Mouse (Mus musculus): Measurements from ENCODE around the gene Kcnq2. TPM values are rescaled to one million over a fixed set of nuclear protein-coding genes. Genes with fewer than 3 reads are reported as not detected.
A peak's percentile ranks its signal among the peaks of the same experiment; 100 is the strongest.

Kcnq2 gene
- polyA plus RNA-seq, 1 experiment from 2014 or later: 13.9 TPM

DNA sequence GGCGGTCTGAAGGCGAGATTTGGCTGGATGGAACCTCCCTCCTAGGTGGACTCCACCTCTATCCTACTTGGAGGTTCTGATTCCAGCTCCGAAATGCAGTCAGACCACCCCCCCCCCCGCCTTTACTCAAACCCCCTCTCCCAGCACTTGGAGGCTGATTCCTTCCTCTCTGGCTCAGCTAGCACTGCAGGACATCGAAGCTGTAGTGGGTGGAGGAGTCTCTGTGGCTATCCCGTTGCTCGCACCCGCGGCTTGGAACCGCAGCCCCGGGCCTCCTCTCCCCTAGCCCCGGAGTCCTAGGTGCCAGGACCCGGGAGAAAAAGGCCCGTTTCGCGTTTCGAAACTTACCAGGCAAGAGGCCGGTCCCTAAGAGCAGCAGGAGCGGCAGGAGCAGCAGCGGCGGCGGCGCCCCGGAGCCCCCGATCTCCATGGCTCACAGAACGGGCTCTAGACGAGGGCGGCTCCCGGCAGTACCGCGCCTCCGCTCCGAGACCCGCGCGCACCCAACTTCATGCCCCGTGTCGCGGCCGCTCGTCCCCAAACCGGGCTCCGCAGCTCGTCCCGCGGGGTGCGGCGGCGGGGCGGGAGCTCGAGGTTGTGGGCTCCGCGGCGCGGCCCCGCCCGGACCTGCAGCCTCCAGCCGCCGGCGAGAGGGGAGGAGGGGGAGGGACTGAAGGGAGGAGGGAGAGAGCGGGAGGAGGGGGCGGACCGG lies 96.3 kb downstream of the Kcnq2 start:
- H3K4me1 ChIP-seq (replicated peaks; ENCODE audit: control insufficient read depth, insufficient read depth, low read length): peaks cover 31% of the 10 kb centered on the region
- H3K4me3 ChIP-seq (ENCODE audit: low read depth, low read length): peak overlapping the region; percentile 62
- H3K27me3 ChIP-seq (ENCODE audit: control insufficient read depth, insufficient read depth, low read length): peaks cover 16% of the 10 kb centered on the region
- no peaks in the 10 kb centered on the region for H3K36me3 ChIP-seq (ENCODE audit: control insufficient read depth, insufficient read depth, low read length)
- DNase-seq (ENCODE audit: low spot score): peak; percentile 80
- peak; percentile 47; the same call in 1 of the 2 replicates for ATAC-seq (replicated peaks; ENCODE audit: low FRiP score)
- WGBS: under 1% methylated on average over 63 of the region's 63 CpGs
- H3K4me2 ChIP-seq (ENCODE audit: low read depth, low read length, severe bottlenecking): peak overlapping the region; percentile 94
- no peak overlapping the region for H3K27ac ChIP-seq (ENCODE audit: low read depth, low read length)
- H3K9me3 ChIP-seq (ENCODE audit: control insufficient read depth, low read length): no peaks in the 10 kb centered on the region
- peak overlapping the region; percentile 72 for H3K9ac ChIP-seq (ENCODE audit: low read length)

- WGBS: 86% methylated on average over 6 of the region's 6 CpGs
- Histone ChIP-seq H3K9me3 (ENCODE audit: control insufficient read depth, low read length) (no peaks in the 10 kb centered on the region), H3K36me3 (ENCODE audit: control insufficient read depth, insufficient read depth, low read length) (no peaks in the 10 kb centered on the region), H3K27ac (ENCODE audit: low read depth, low read length) (no peak overlapping the region), H3K9ac (ENCODE audit: low read length) (no peak overlapping the region), H3K4me3 (ENCODE audit: low read depth, low read length) (no peak overlapping the region), H3K4me2 (ENCODE audit: low read depth, low read length, severe bottlenecking) (no peak overlapping the region), H3K27me3 (ENCODE audit: control insufficient read depth, insufficient read depth, low read length) (peaks cover 16% of the 10 kb centered on the region), H3K4me1 (replicated peaks; ENCODE audit: control insufficient read depth, insufficient read depth, low read length) (peaks cover 13% of the 10 kb centered on the region)
- ATAC-seq (replicated peaks; ENCODE audit: low FRiP score) (no peak), DNase-seq (ENCODE audit: low spot score) (no peak)
Measured at GRCm38 (mm10) chr2:181036561-181036960, 98.5 kb downstream of the Kcnq2 start.

GRCm38 (mm10) chr2:181035186-181035585 lies 99.9 kb downstream of the Kcnq2 start:
- H3K9ac ChIP-seq (ENCODE audit: low read length): no peak overlapping the region
- H3K4me3 ChIP-seq (ENCODE audit: low read depth, low read length): no peak overlapping the region
- no peak overlapping the region for H3K27ac ChIP-seq (ENCODE audit: low read depth, low read length)
- H3K4me2 ChIP-seq (ENCODE audit: low read depth, low read length, severe bottlenecking): no peak overlapping the region
- no peaks in the 10 kb centered on the region for H3K36me3 ChIP-seq (ENCODE audit: control insufficient read depth, insufficient read depth, low read length)
- H3K27me3 ChIP-seq (ENCODE audit: control insufficient read depth, insufficient read depth, low read length): peaks cover 12% of the 10 kb centered on the region
- H3K9me3 ChIP-seq (ENCODE audit: control insufficient read depth, low read length): no peaks in the 10 kb centered on the region
- DNase-seq (ENCODE audit: low spot score) (no peak), ATAC-seq (replicated peaks; ENCODE audit: low FRiP score) (no peak)
- WGBS: 86% methylated on average over 7 of the region's 7 CpGs
- H3K4me1 ChIP-seq (replicated peaks; ENCODE audit: control insufficient read depth, insufficient read depth, low read length): peaks cover 10% of the 10 kb centered on the region

DNA sequence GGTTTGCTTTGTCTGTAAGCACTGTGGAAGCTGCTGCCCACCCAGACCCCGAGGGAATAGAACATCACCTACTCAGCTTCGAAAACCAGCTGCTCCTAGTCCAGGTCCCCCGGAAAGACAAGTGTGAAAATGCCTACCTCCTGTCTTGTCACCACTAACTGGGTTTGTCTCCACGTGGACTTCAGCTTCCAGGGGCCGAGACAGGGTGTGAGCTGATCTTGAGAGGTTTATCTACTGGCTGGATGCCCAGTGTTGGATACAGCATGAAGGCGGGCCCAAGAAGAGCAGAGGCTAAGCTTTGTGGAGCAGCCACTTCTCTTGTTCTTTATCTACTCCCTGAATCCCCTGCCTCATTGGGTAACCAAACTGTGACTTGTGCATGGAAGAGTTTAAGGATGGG lies 101.8 kb downstream of the Kcnq2 start:
- ATAC-seq (replicated peaks; ENCODE audit: low FRiP score) (no peak), DNase-seq (ENCODE audit: low spot score) (no peak)
- Histone ChIP-seq H3K4me3 (ENCODE audit: low read depth, low read length) (no peak overlapping the region), H3K27ac (ENCODE audit: low read depth, low read length) (no peak overlapping the region), H3K4me1 (replicated peaks; ENCODE audit: control insufficient read depth, insufficient read depth, low read length) (peaks cover 5% of the 10 kb centered on the region), H3K9me3 (ENCODE audit: control insufficient read depth, low read length) (no peaks in the 10 kb centered on the region), H3K9ac (ENCODE audit: low read length) (no peak overlapping the region), H3K4me2 (ENCODE audit: low read depth, low read length, severe bottlenecking) (no peak overlapping the region), H3K27me3 (ENCODE audit: control insufficient read depth, insufficient read depth, low read length) (peaks cover 5% of the 10 kb centered on the region; the same call in 1 of the 2 replicates), H3K36me3 (ENCODE audit: control insufficient read depth, insufficient read depth, low read length) (no peaks in the 10 kb centered on the region)
- WGBS: 79% methylated on average over 6 of the region's 6 CpGs

DNA sequence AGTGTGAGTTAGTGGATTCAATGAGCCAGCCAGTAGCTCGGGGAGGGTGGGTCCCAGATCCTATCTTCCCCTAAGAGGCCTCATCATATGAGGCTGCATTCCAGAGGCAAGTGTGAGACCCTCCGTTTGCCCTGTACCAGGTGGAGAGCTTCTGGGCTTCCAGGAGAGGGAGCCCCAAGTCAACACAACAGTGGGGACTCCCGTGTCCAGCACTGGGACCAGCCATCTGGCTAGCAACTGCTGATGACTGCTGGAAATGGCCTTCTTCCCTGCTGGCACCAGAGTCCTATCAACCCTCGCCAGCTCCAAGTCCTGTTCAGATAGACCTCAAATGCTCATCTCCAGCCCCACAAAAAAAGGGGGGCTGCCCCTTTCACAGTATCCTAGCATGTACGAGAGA lies 102.7 kb downstream of the Kcnq2 start:
- Histone ChIP-seq H3K4me1 (replicated peaks; ENCODE audit: control insufficient read depth, insufficient read depth, low read length) (no peaks in the 10 kb centered on the region), H3K9ac (ENCODE audit: low read length) (no peak overlapping the region), H3K36me3 (ENCODE audit: control insufficient read depth, insufficient read depth, low read length) (no peaks in the 10 kb centered on the region), H3K4me2 (ENCODE audit: low read depth, low read length, severe bottlenecking) (no peak overlapping the region), H3K27ac (ENCODE audit: low read depth, low read length) (no peak overlapping the region), H3K27me3 (ENCODE audit: control insufficient read depth, insufficient read depth, low read length) (0 out of 2 replicates have a peak, but pooled peaks cover 2% of the 10 kb centered on the region), H3K4me3 (ENCODE audit: low read depth, low read length) (no peak overlapping the region), H3K9me3 (ENCODE audit: control insufficient read depth, low read length) (no peaks in the 10 kb centered on the region)
- DNase-seq (ENCODE audit: low spot score): no peak
- ATAC-seq (replicated peaks; ENCODE audit: low FRiP score): 0 out of 2 replicates have a peak, but pooled peaks have one; percentile 49
- 59% methylated on average over 5 of the region's 5 CpGs for WGBS

DNA sequence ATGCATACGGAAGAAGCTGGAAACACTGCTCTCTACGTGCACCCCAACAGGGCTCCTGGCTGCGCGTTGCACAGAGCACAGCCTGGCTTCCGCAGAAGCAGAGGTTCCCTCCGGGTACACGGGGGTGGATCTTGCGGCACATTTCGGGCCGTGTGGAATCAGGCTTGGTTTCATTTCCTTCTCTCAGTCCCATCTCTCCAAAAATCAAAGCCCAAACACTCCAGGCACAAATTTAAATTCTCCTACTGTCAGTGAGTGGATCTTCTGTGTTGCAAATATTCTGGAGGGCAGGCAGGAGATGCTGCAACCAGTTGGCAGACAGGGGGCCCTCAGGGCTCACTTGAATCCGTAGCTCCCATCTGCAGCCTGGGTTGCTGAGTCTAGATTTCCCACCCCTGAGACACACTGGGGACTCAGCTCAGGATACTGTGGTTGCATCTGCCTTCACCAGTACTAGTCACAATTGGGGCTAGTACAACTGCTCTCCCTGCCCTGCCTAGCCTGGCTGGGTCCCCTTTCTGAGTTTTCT lies 103.6 kb downstream of the Kcnq2 start:
- Histone ChIP-seq H3K27ac (ENCODE audit: low read depth, low read length) (no peak overlapping the region), H3K4me1 (replicated peaks; ENCODE audit: control insufficient read depth, insufficient read depth, low read length) (no peaks in the 10 kb centered on the region), H3K4me3 (ENCODE audit: low read depth, low read length) (no peak overlapping the region), H3K27me3 (ENCODE audit: control insufficient read depth, insufficient read depth, low read length) (no peaks in the 10 kb centered on the region), H3K9ac (ENCODE audit: low read length) (no peak overlapping the region), H3K9me3 (ENCODE audit: control insufficient read depth, low read length) (no peaks in the 10 kb centered on the region), H3K36me3 (ENCODE audit: control insufficient read depth, insufficient read depth, low read length) (no peaks in the 10 kb centered on the region), H3K4me2 (ENCODE audit: low read depth, low read length, severe bottlenecking) (no peak overlapping the region)
- WGBS: 85% methylated on average over 11 of the region's 11 CpGs
- no peak for ATAC-seq (replicated peaks; ENCODE audit: low FRiP score)
- no peak for DNase-seq (ENCODE audit: low spot score)

Other genes with a start within 250 kb of the Kcnq2 start
- 74.5 and 75.4 TPM in 2 replicates for gene Ythdf1, start 214.4 kb downstream of the Kcnq2 start, polyA plus RNA-seq (2014; fragmentation: Nextera tagmentation; extraction: Ambion mirVana)
- gene Birc7, start 206.3 kb downstream of the Kcnq2 start, polyA plus RNA-seq (2014; fragmentation: Nextera tagmentation; extraction: Ambion mirVana): 0.35 and 0.36 TPM in 2 replicates
- gene Nkain4, start 180.6 kb downstream of the Kcnq2 start, polyA plus RNA-seq (2014; fragmentation: Nextera tagmentation; extraction: Ambion mirVana): 33.5 and 36.1 TPM in 2 replicates
- 71.5 and 77.4 TPM in 2 replicates for gene Arfgap1, start 168.1 kb downstream of the Kcnq2 start, polyA plus RNA-seq (2014; fragmentation: Nextera tagmentation; extraction: Ambion mirVana)
- 0.16 and 0.23 TPM in 2 replicates for gene Col20a1, start 148.8 kb downstream of the Kcnq2 start, polyA plus RNA-seq (2014; fragmentation: Nextera tagmentation; extraction: Ambion mirVana)
- gene Chrna4, start 91.8 kb downstream of the Kcnq2 start, polyA plus RNA-seq (2014; fragmentation: Nextera tagmentation; extraction: Ambion mirVana): 18.7 and 19.3 TPM in 2 replicates
- gene Eef1a2, start 21.7 kb upstream of the Kcnq2 start, polyA plus RNA-seq (2014; fragmentation: Nextera tagmentation; extraction: Ambion mirVana): 0.47 and 0.55 TPM in 2 replicates
- 443 and 478 TPM in 2 replicates for gene Ppdpf, start 51.9 kb upstream of the Kcnq2 start, polyA plus RNA-seq (2014; fragmentation: Nextera tagmentation; extraction: Ambion mirVana)
- gene Ptk6, start 67.5 kb upstream of the Kcnq2 start, polyA plus RNA-seq (2014; fragmentation: Nextera tagmentation; extraction: Ambion mirVana): not detected in 2 replicates
- 0.12 TPM in 1 of 2 replicates, not detected in the other for gene Srms, start 77.9 kb upstream of the Kcnq2 start, polyA plus RNA-seq (2014; fragmentation: Nextera tagmentation; extraction: Ambion mirVana)
- 0.24 TPM in 1 of 2 replicates, not detected in the other for gene Fndc11, start 84.7 kb upstream of the Kcnq2 start, polyA plus RNA-seq (2014; fragmentation: Nextera tagmentation; extraction: Ambion mirVana)
- gene Helz2, start 106.7 kb upstream of the Kcnq2 start, polyA plus RNA-seq (2014; fragmentation: Nextera tagmentation; extraction: Ambion mirVana): 0.68 and 0.90 TPM in 2 replicates
- gene Gmeb2, start 152.7 kb upstream of the Kcnq2 start, polyA plus RNA-seq (2014; fragmentation: Nextera tagmentation; extraction: Ambion mirVana): 21.7 and 22.9 TPM in 2 replicates
- 212 and 228 TPM in 2 replicates for gene Stmn3, start 179.2 kb upstream of the Kcnq2 start, polyA plus RNA-seq (2014; fragmentation: Nextera tagmentation; extraction: Ambion mirVana)
- gene Rtel1, start 184.4 kb upstream of the Kcnq2 start, polyA plus RNA-seq (2014; fragmentation: Nextera tagmentation; extraction: Ambion mirVana): 66.5 and 68.3 TPM in 2 replicates
- 52.3 and 54.7 TPM in 2 replicates for gene Zgpat, start 229.6 kb upstream of the Kcnq2 start, polyA plus RNA-seq (2014; fragmentation: Nextera tagmentation; extraction: Ambion mirVana)
- 64.5 and 77.0 TPM in 2 replicates for gene Arfrp1, start 230.1 kb upstream of the Kcnq2 start, polyA plus RNA-seq (2014; fragmentation: Nextera tagmentation; extraction: Ambion mirVana)
- 26.2 and 32.7 TPM in 2 replicates for gene Lime1, start 244.8 kb upstream of the Kcnq2 start, polyA plus RNA-seq (2014; fragmentation: Nextera tagmentation; extraction: Ambion mirVana)

Measured in forebrain, embryonic 11.5 days (tissue).